In the genomic region with DNA sequence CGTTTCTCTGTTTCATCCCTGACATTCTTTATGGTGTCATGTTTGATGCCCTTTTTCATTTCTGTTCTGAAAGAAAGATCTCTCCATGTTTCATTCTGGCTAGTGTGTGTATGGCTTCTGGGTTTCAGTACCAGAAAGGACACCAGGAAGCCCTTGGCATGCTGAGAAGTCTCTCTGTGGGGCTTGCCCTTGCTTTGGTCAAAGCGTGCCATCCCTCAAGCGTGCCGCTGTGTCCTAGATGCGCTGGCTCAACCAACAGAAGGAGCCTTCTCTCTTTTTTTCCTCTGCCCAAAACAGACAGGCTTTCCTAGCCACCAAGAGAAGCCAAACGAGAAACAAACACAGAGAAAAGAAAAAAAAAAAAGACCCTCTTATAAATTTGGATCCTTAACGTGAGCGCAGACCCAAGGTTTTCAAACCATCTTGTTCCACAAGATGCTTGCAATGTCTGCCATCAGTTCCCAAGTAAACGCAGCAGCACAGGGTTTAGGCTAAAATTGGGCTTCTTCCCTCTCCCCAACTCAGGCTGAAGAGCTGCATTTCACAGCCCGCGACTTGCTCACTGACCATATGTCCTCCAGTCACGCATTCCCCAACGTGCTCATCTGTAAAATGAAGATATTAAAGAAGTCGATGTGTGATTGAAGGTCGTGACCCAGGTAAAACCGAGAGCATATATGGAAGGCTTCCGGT, we compare ENCODE assay signal across 12 mouse cellular contexts.
"Had no signal": no experiment of that assay in that cellular context is flagged by ENCODE, and none has a peak within 500 bp of the region (broad histone marks: within the 10 kb centered on the region; RNA-seq: fewer than 3 reads in every experiment).

No protein-coding gene starts in this region.

- H3K4me3 ChIP-seq: left cerebral cortex, adult 2 months; limb, embryonic 10.5 days; liver, embryonic 12.5 days; lung, embryonic 15.5 days; megakaryocyte, embryonic 14.5 days; midbrain, embryonic 12.5 days had no signal

- H3K27me3 ChIP-seq: liver, embryonic 12.5 days; lung, embryonic 15.5 days; megakaryocyte, embryonic 14.5 days had no signal

- H3K9ac ChIP-seq: liver, embryonic 12.5 days; lung, embryonic 15.5 days; midbrain, embryonic 12.5 days had no signal

- H3K36me3 ChIP-seq: limb, embryonic 10.5 days; liver, embryonic 12.5 days; lung, embryonic 15.5 days; midbrain, embryonic 12.5 days had no signal

- H3K4me2 ChIP-seq: liver, embryonic 12.5 days; lung, embryonic 15.5 days; midbrain, embryonic 12.5 days had no signal

- ATAC-seq: liver, embryonic 12.5 days had no signal

- H3K27ac ChIP-seq: left cerebral cortex, adult 2 months; limb, embryonic 10.5 days; liver, embryonic 12.5 days; lung, embryonic 15.5 days; macrophage; midbrain, embryonic 12.5 days had no signal

- DNase-seq: kidney, postnatal 25 days; lung, postnatal 14 days; right cerebral cortex, postnatal 14 days; thymus, adult 18-20 months; thymus, postnatal 14 days had no signal

- H3K9me3 ChIP-seq: limb, embryonic 10.5 days; liver, embryonic 12.5 days; lung, embryonic 15.5 days; midbrain, embryonic 12.5 days had no signal

- H3K4me1 ChIP-seq: limb, embryonic 10.5 days; liver, embryonic 12.5 days; lung, embryonic 15.5 days; megakaryocyte, embryonic 14.5 days; midbrain, embryonic 12.5 days had no signal
